Mouse (Mus musculus) MEL-GATA-1-ER (cell line): ENCODE measurements around the gene Nkd2.
A peak's percentile ranks its signal among the peaks of the same experiment; 100 is the strongest.

ENCODE experiments used
- DNase-seq: peaks from one replicate; pipeline ENCODE4 v3.0.0-alpha.2; 2012; ENCODE audit warnings: low read depth; ENCODE audit errors: extremely low read depth

Gene Nkd2

GRCm38 (mm10) chr13:73847465-73847836 is at the start of gene Nkd2:
TSS of gene Nkd2 (minus strand) at chr13:73847631.
- no peak for DNase-seq

GRCm38 (mm10) chr13:73892493-73893178 is 45.2 kb upstream of the Nkd2 start:
- no peak for DNase-seq

- no peak for DNase-seq
These were observed 40.0 kb upstream of the Nkd2 start for GRCm38 (mm10) chr13:73887415-73887874.

GRCm38 (mm10) chr13:73886601-73887000 is 39.2 kb upstream of the Nkd2 start:
- no peak for DNase-seq

- no peak for DNase-seq
These were observed 38.6 kb upstream of the Nkd2 start for GRCm38 (mm10) chr13:73886066-73886465.

GRCm38 (mm10) chr13:73885656-73886055 is 38.2 kb upstream of the Nkd2 start:
- no peak for DNase-seq

GRCm38 (mm10) chr13:73881347-73881746 is 33.9 kb upstream of the Nkd2 start:
- no peak for DNase-seq

- DNase-seq, result peak; percentile 14
These were observed 32.4 kb upstream of the Nkd2 start for GRCm38 (mm10) chr13:73879824-73880223.

- no peak for DNase-seq
These were observed 24.7 kb upstream of the Nkd2 start for GRCm38 (mm10) chr13:73872159-73872558.

GRCm38 (mm10) chr13:73846589-73847464 is 604 bp downstream of the Nkd2 start:
- no peak for DNase-seq

- DNase-seq, result no peak
These were observed 4.7 kb downstream of the Nkd2 start for GRCm38 (mm10) chr13:73842696-73843095.

GRCm38 (mm10) chr13:73839740-73840139 is 7.7 kb downstream of the Nkd2 start:
- DNase-seq, result no peak

- DNase-seq, result no peak
These were observed 8.3 kb downstream of the Nkd2 start for GRCm38 (mm10) chr13:73839137-73839548.

- DNase-seq, result no peak
These were observed 9.7 kb downstream of the Nkd2 start for GRCm38 (mm10) chr13:73837708-73838107.

- no peak for DNase-seq
These were observed 10.9 kb downstream of the Nkd2 start for GRCm38 (mm10) chr13:73836491-73836890.

- no peak for DNase-seq
These were observed 11.6 kb downstream of the Nkd2 start for GRCm38 (mm10) chr13:73835791-73836190.

- DNase-seq, result no peak
These were observed 13.6 kb downstream of the Nkd2 start for GRCm38 (mm10) chr13:73833809-73834208.

GRCm38 (mm10) chr13:73831486-73831885 is 15.9 kb downstream of the Nkd2 start:
- peak; percentile 14 for DNase-seq

- DNase-seq, result no peak
These were observed 20.2 kb downstream of the Nkd2 start for GRCm38 (mm10) chr13:73827243-73827642.

GRCm38 (mm10) chr13:73823711-73824110 is 23.7 kb downstream of the Nkd2 start:
- DNase-seq, result no peak

GRCm38 (mm10) chr13:73822187-73822800 is 25.1 kb downstream of the Nkd2 start:
- DNase-seq, result peak; percentile 34

GRCm38 (mm10) chr13:73821251-73821650 is 26.2 kb downstream of the Nkd2 start:
- no peak for DNase-seq
